Mouse (Mus musculus) forelimb bud, embryonic 11.5 days (tissue): ENCODE data around the gene Nhsl1.

Experiments
- DNase-seq: peaks from one replicate; pipeline ENCODE4 v3.0.0-alpha.2; 2012; ENCODE audit warnings: low read depth, low spot score

Nhsl1 gene

GRCm38 (mm10) chr10:18341444-18342196 lies 22.8 kb downstream of the Nhsl1 start:
- DNase-seq = peak; percentile 49

- DNase-seq = no peak
Measured at GRCm38 (mm10) chr10:18347231-18347630, 28.4 kb downstream of the Nhsl1 start.

- no peak for DNase-seq
Measured at GRCm38 (mm10) chr10:18350781-18351180, 32.0 kb downstream of the Nhsl1 start.

DNA sequence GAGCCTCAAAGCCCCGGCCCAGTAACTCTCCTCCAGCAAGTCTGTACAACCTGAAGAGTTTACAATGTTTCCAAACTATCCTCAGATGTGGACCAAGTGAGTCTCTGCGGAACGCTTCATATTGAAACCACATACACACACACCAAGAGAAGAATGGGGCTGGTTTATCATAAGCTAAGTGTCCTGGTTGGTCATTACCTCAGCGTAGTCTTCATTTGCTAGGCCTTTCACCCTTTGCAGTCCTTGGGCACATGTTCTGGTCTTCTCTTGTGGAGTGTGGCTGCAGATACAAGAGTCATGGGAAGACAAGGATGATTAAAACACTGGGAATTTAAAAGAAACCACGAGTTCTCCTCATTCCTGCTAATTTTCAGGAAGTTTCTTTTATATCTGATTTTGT lies 34.2 kb downstream of the Nhsl1 start:
- no peak for DNase-seq

GRCm38 (mm10) chr10:18354103-18354502 lies 35.3 kb downstream of the Nhsl1 start:
- DNase-seq = no peak

DNA sequence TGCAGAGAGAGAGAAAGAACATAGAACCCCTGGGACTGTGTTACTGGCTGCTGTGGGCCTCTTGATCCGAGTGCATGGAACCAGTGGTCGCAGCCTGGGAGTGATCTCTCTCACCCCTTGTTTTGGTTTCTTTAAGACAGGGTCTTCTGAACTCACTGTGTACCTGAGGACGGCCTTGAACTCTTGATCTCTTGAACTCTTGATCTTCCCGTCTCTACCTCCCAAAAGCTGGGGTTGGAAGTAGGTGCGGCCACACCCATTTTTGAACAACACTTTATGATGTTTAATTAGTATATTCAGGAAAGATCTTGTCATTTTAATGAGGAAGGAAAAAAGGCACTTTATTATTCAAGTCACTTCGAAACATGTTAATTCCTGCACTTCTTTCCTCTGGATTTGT lies 37.7 kb downstream of the Nhsl1 start:
- DNase-seq = no peak

DNA sequence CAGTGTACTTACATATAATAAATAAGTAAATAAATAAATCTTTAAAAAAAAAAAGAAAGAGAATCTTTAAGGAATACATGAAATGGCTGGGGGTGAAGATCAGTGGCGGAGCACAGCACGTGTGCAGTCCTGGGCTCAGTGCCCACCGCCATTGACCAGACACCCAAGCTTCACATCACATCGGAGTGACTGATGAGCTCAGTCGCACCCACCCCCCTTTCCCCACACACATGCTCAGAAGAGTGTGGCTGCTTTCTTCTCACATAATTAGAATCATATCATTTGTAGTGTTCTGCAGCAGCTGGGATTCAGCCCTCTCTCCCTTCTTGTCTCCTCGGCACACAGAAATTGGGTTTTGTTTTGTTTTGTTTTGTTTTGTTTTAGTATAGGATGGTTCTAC lies 38.4 kb downstream of the Nhsl1 start:
- no peak for DNase-seq

GRCm38 (mm10) chr10:18358461-18358860 lies 39.7 kb downstream of the Nhsl1 start:
- DNase-seq = no peak

DNA sequence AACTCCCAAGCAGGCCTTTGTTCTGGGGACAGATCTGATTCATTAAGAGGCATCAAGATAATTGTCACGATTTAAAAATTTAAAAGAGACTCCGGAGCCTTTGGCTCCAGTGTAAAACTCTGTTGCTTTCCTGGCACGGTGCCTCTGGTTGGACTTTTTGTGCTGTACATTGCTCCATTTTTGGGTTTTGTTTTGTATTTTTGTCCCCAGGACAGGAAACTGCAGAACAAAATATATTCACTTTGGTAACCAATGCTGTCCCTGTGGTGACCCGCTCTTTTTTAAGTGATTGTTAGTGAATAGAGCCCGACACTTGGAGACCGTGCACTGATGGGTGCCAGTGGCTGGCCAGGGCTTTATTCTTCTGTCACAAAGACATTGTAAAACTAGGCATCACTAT lies 41.4 kb downstream of the Nhsl1 start:
- DNase-seq = no peak

DNA sequence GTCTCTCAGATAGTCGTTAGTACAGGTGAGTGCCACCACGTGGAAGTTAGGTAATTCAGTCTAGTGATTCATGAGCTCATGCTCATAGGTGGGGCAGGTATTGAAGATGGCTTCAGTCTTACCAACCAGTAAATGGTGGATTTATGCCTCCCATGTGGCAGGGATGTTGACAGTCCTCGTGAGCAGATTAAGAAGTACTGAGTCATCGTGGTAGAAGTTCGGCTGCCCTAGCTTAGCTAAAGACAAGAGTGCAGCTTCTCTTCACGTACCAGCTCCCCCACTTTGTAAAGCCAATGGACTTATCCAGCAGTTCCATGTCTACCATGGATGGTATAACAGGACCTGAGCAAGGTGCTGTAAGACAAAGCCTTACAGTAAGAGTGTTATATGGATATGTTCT lies 46.6 kb downstream of the Nhsl1 start:
- DNase-seq = no peak

- DNase-seq = no peak
Measured at GRCm38 (mm10) chr10:18366697-18367096, 47.9 kb downstream of the Nhsl1 start.

DNA sequence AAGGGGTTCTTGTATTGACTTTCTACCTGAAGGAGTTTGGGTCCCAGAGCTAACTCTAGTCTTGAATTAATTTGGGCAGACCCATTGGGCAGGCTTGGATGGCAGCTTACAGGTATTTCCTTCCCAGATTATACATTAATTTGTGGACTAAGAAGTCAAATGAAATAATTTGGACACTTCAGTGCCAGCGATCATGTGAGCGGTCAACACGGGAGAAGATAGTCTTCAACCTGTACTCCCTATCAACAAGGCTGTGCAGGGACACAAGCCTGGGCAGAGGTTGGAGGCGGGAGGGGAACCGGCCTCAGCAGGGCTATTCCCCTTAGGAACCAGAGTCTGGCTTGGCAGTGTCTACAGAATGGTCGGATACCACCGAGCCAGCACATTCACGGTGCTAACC lies 49.3 kb downstream of the Nhsl1 start:
- DNase-seq = no peak

- peak; percentile 54 for DNase-seq
Measured at GRCm38 (mm10) chr10:18370475-18371286, 51.9 kb downstream of the Nhsl1 start.

DNA sequence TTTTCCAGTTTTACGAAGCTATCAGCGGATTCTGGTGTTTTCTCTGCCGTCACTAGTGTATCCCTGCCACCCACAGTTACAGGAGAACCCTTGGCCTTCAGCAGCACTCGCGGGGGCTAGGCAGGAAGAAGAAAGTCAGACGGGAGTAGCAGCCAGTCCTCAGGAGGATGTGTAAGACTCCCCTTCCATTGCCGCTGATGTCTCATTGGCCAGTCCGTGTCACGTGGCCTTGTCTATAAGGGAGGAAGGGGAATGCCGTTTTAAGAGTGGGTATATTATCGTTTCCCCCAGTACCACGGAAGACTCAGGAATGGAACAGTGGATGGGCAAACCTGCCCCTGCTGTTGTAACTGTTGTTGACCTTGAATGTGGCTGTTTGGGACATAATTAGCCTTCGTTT lies 53.1 kb downstream of the Nhsl1 start:
- DNase-seq = no peak

- DNase-seq = no peak
Measured at GRCm38 (mm10) chr10:18375301-18375700, 56.5 kb downstream of the Nhsl1 start.

GRCm38 (mm10) chr10:18384766-18385165 lies 66.0 kb downstream of the Nhsl1 start:
- no peak for DNase-seq

GRCm38 (mm10) chr10:18386224-18386623 lies 67.4 kb downstream of the Nhsl1 start:
- DNase-seq = no peak

GRCm38 (mm10) chr10:18388784-18389575 lies 70.2 kb downstream of the Nhsl1 start:
- peak; percentile 68 for DNase-seq

DNA sequence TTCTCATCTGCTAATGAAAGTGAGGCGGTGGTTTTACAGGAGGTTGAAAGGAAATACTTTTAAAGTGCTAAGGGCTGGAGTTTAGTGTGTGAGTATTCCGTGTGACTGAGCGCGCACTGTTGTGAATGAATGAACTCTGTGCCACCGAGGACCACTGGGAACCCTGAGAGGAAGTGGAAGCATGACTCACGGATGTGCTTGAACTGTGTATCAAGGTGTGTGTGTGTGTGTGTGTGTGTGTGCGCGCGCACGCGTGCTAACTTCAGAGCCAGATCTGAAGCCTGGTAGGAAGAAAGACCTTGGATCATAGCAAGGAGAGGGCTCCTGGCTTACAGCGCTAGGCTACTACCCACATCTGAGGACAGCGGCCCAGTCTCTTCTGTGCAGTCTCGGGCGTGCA lies 71.2 kb downstream of the Nhsl1 start:
- DNase-seq = no peak

DNA sequence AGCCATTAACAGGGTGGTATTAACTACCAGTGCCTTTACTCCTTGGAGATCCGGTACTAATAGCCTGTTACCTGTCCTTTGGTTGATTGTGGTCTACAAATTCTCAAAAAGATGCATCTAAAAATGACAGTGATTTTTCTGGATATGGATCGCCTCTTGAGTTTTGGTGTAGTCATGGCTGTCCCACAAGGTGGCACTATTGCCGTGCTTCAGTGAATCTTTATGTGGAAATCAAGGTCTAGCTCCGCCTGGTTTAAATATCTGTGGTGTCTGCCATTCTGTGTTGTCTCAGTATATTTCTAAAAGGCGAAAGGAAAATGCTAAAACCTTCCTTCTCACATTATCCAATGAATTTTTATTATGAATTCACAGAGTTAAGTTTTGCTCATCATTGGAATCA lies 72.8 kb downstream of the Nhsl1 start:
- DNase-seq = no peak

GRCm38 (mm10) chr10:18392268-18392667 lies 73.5 kb downstream of the Nhsl1 start:
- DNase-seq = no peak

DNA sequence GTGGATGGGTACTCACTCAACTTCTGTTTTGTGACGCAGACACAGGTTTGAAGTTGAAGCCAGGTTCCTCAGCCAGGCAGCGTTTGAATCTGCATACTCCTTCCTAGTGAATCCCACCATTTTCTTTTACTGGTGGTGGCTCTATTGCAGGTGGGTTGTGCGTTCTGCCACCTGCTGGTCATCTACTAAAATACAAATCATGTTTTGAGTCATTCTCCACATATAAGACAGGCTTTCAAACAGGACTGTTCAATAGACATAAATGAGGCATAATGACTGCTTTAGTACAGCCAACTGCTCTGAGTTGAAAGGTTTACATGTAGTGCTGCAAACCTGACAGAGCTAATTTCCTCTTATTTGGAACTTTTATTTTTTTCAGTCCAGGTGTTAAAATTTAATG lies 75.0 kb downstream of the Nhsl1 start:
- peak; percentile 59 for DNase-seq
